Mouse (Mus musculus) stomach, postnatal 0 days (tissue): ENCODE data around the gene Mal. TPM values are rescaled to one million over a fixed set of nuclear protein-coding genes. Genes with fewer than 3 reads are reported as not detected.

ENCODE experiments used
- ATAC-seq: fragments of 200-750 bp; cut with Nextera tagmentation; 2 replicates; pipeline ENCODE4 v1.8.0; 2017; ENCODE audit not compliant: low FRiP score, low TSS enrichment
- DNase-seq: peaks from one replicate; pipeline ENCODE4 v3.0.0-alpha.2; 2016; ENCODE audit warnings: low spot score
- H3K27ac ChIP-seq: fragments of 300-500 bp; sonication (generic); replicated peaks from 2 replicates; pipeline ENCODE4 v1.5.1; 2014; ENCODE audit warnings: mild to moderate bottlenecking, control low read depth
- H3K27me3 ChIP-seq: fragments of 300-500 bp; sonication (generic); 2 replicates; pipeline ENCODE4 v1.6.1; 2014; ENCODE audit warnings: low read length; ENCODE audit not compliant: control insufficient read depth, insufficient read depth
- H3K36me3 ChIP-seq: fragments of 300-500 bp; sonication (generic); 2 replicates; pipeline ENCODE4 v1.6.1; 2014; ENCODE audit warnings: low read length, mixed read lengths; ENCODE audit not compliant: control insufficient read depth, insufficient read depth
- H3K4me1 ChIP-seq: fragments of 300-500 bp; sonication (generic); replicated peaks from 2 replicates; pipeline ENCODE4 v1.6.1; 2014; ENCODE audit warnings: antibody characterized with exemption; ENCODE audit not compliant: control insufficient read depth, insufficient read depth
- H3K4me2 ChIP-seq: fragments of 300-500 bp; sonication (generic); replicated peaks from 2 replicates; pipeline ENCODE4 v1.6.1; 2014; ENCODE audit warnings: low read depth, mild to moderate bottlenecking, control low read depth, moderate library complexity
- H3K4me3 ChIP-seq: fragments of 300-500 bp; sonication (generic); 2 replicates; pipeline ENCODE4 v1.5.1; 2014; ENCODE audit warnings: low read depth, low read length, control low read depth
- H3K9ac ChIP-seq: fragments of 300-500 bp; sonication (generic); 2 replicates; pipeline ENCODE4 v1.6.1; 2014; ENCODE audit warnings: mild to moderate bottlenecking, low read length, control low read depth, mixed read lengths
- H3K9me3 ChIP-seq: fragments of 300-500 bp; sonication (generic); 2 replicates; pipeline ENCODE4 v1.6.1; 2016; ENCODE audit warnings: low read length; ENCODE audit not compliant: control insufficient read depth
- CTCF ChIP-seq: IDR thresholded peaks from 2 replicates; pipeline ENCODE4 v1.5.1; 2016; ENCODE audit warnings: antibody characterized with exemption, low read depth, mild to moderate bottlenecking, moderate library complexity
- EP300 ChIP-seq: optimal IDR thresholded peaks from 2 replicates; pipeline ENCODE3; 2016; ENCODE audit warnings: antibody characterized with exemption
- WGBS: fragments of 180-500 bp; shearing (Covaris S2); extraction: QIAGEN DNeasy Blood & Tissue Kit; methylation state at CpG from one replicate; pipeline ENCODE4 v1.1.7; 2014; 5-methylcytosine and 5-hydroxymethylcytosine counted together
- polyA plus RNA-seq: library from polyadenylated mRNA; unstranded; fragments of >200 nt; fragmentation: Nextera tagmentation; extraction: Ambion mirVana; gene quantifications from 2 replicates; pipeline ENCODE4 v1.2.1, GENCODE M21; 2015

Mal gene
- 192 and 213 TPM in 2 replicates for polyA plus RNA-seq

GRCm38 (mm10) chr2:127656086-127656720, at the start of gene Mal:
Gene Mal, minus strand, starts transcription at chr2:127656695.
- peak within 1 kb of the TSS; percentile 51 for H3K9ac ChIP-seq
- peak within 1 kb of the TSS; percentile 73 for H3K27ac ChIP-seq
- H3K36me3 ChIP-seq, result no peaks in the 10 kb centered on the region
- no peaks in the 10 kb centered on the region for H3K4me1 ChIP-seq
- peak; percentile 78 for DNase-seq
- no peaks in the 10 kb centered on the region for H3K27me3 ChIP-seq
- peak within 1 kb of the TSS; percentile 43 for H3K4me3 ChIP-seq
- H3K9me3 ChIP-seq, result no peaks in the 10 kb centered on the region
- TF ChIP-seq CTCF, result no peak
- no peak for TF ChIP-seq EP300
- peak within 1 kb of the TSS; percentile 70 for H3K4me2 ChIP-seq
- under 1% methylated on average over 43 of the region's 43 CpGs for WGBS
- ATAC-seq, result peak; percentile 83

GRCm38 (mm10) chr2:127705267-127705666, 48.8 kb upstream of the Mal start:
- H3K27me3 ChIP-seq, result no peaks in the 10 kb centered on the region
- H3K4me1 ChIP-seq, result no peaks in the 10 kb centered on the region
- ATAC-seq (no peak), DNase-seq (no peak)
- no peak for TF ChIP-seq CTCF
- TF ChIP-seq EP300, result no peak
- H3K27ac ChIP-seq, result no peak overlapping the region
- H3K4me2 ChIP-seq, result no peak overlapping the region
- no peak overlapping the region for H3K4me3 ChIP-seq
- no peaks in the 10 kb centered on the region for H3K9me3 ChIP-seq
- no peaks in the 10 kb centered on the region for H3K36me3 ChIP-seq
- H3K9ac ChIP-seq, result no peak overlapping the region
- 70% methylated on average over 6 of the region's 6 CpGs for WGBS

GRCm38 (mm10) chr2:127689239-127689638, 32.7 kb upstream of the Mal start:
- Histone ChIP-seq H3K27ac (no peak overlapping the region), H3K4me3 (no peak overlapping the region), H3K36me3 (no peaks in the 10 kb centered on the region), H3K4me2 (no peak overlapping the region), H3K27me3 (no peaks in the 10 kb centered on the region), H3K9ac (no peak overlapping the region), H3K4me1 (no peaks in the 10 kb centered on the region), H3K9me3 (no peaks in the 10 kb centered on the region)
- DNase-seq (no peak), ATAC-seq (no peak)
- no peak for TF ChIP-seq EP300
- TF ChIP-seq CTCF, result no peak
- WGBS, result 83% methylated on average over 4 of the region's 4 CpGs

GRCm38 (mm10) chr2:127683687-127684331, 27.3 kb upstream of the Mal start:
- peak; percentile 80 for DNase-seq
- H3K9me3 ChIP-seq, result no peaks in the 10 kb centered on the region
- H3K9ac ChIP-seq, result no peak overlapping the region
- 36% methylated on average over 12 of the region's 12 CpGs for WGBS
- TF ChIP-seq CTCF (peak; percentile 88), EP300 (no peak)
- H3K4me1 ChIP-seq, result no peaks in the 10 kb centered on the region
- H3K27me3 ChIP-seq, result no peaks in the 10 kb centered on the region
- no peaks in the 10 kb centered on the region for H3K36me3 ChIP-seq
- no peak overlapping the region for H3K27ac ChIP-seq
- no peak overlapping the region for H3K4me3 ChIP-seq
- no peak overlapping the region for H3K4me2 ChIP-seq
- peak; percentile 90 for ATAC-seq

- ATAC-seq (0 out of 2 replicates have a peak, but pooled peaks have one; percentile 56), DNase-seq (no peak)
Observed at GRCm38 (mm10) chr2:127667843-127668506, 11.5 kb upstream of the Mal start.

GRCm38 (mm10) chr2:127667015-127667414, 10.5 kb upstream of the Mal start:
- TF ChIP-seq CTCF, result no peak
- no peak for TF ChIP-seq EP300
- Histone ChIP-seq H3K9ac (no peak overlapping the region), H3K9me3 (no peaks in the 10 kb centered on the region), H3K27ac (no peak overlapping the region), H3K27me3 (no peaks in the 10 kb centered on the region), H3K4me2 (no peak overlapping the region), H3K4me3 (no peak overlapping the region), H3K4me1 (no peaks in the 10 kb centered on the region), H3K36me3 (no peaks in the 10 kb centered on the region)
- ATAC-seq, result peak; percentile 82; the same call in 1 of the 2 replicates
- DNase-seq, result no peak

More at GRCm38 (mm10) chr2:127667843-127668506, 11.5 kb upstream of the Mal start:
- no peaks in the 10 kb centered on the region for H3K9me3 ChIP-seq
- TF ChIP-seq EP300 (no peak), CTCF (peak; percentile 84)
- H3K4me3 ChIP-seq, result no peak overlapping the region
- H3K36me3 ChIP-seq, result no peaks in the 10 kb centered on the region
- H3K4me2 ChIP-seq, result no peak overlapping the region
- H3K27me3 ChIP-seq, result no peaks in the 10 kb centered on the region
- H3K9ac ChIP-seq, result no peak overlapping the region
- H3K4me1 ChIP-seq, result no peaks in the 10 kb centered on the region
- no peak overlapping the region for H3K27ac ChIP-seq
- WGBS, result 26% methylated on average over 2 of the region's 2 CpGs
